Mouse (Mus musculus): ENCODE measurements around the gene Fbxl14.

Gene Fbxl14

DNA sequence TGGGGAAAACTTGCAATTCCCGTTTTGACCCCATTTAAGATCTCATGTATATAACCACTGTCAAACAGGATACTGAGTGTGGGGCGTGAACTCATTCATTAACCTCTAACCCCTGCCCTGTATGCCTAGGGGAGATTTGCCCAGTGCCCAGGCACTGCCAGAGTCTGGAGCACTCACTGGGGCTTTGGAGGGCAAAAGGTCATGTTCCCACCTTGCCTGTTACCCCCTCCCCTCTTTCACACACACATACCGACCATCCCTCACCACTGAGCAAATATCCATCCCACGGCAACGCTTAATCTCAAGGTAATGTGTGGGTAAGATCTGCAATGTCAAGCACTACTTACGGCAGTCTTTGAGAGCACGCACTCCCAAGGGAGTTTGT, 13.2 kb downstream of the Fbxl14 start:
- DNase-seq (ENCODE audit: low read depth) = no peak

DNA sequence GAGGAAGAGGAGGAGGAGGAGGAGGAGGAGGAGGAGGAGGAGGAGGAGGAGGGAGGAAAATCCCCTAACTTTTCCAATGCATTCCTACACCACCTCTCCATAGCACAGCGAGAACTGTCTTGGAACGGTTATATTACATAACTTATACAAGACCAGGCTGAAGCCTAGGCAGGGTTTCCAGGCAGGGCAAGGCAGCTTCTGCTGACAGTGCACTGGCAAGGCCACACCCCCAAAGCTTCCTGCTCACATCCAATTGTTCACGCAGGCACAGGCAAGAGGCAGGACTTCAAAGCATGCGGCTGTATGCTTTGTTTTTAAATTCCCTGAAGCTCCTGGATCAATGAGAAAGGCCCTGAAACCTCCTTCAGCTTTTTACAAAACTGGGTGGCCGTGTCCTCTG, 19.8 kb downstream of the Fbxl14 start:
- DNase-seq (ENCODE audit: low read depth) = no peak

DNA sequence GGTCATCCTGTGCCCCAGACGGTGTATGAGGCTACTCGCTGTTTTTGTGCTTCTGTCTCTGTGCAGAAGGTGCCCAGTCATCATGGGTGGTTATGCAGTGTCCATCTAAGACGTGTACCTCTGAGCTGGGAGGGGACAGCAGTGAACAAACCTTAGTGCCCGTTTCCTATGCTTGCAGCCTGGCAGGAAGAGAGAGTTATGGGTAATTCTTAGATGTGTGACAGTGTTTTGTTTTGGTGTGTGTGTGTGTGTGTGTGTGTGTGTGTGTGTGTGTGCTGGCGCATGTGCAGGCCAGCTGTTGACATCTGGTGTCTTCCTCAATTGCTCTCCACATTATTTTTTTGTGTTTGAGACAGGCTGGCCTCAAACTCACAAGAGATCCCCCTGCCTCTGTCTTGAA, 20.6 kb downstream of the Fbxl14 start:
- DNase-seq (ENCODE audit: low read depth) = no peak

DNA sequence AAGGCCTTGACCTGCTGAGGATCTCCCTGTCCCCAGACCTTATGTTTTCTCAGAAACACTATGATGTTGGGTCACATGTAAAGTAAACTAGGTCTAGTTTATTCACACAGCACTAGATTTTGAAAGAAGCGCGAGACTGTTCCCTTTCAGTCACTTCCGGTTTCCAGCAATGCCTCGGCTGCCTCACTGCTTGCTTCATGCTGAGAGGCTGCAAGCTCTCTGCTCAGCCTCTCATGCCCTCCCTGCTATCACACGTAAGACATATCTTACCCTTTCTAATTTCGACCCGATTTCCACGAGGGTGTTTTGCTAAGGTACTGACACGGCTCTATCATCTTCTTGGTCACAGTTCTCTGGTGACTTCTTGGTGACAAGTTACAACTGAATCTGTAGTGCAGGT, 22.6 kb downstream of the Fbxl14 start:
- no peak for DNase-seq (ENCODE audit: low read depth)

DNA sequence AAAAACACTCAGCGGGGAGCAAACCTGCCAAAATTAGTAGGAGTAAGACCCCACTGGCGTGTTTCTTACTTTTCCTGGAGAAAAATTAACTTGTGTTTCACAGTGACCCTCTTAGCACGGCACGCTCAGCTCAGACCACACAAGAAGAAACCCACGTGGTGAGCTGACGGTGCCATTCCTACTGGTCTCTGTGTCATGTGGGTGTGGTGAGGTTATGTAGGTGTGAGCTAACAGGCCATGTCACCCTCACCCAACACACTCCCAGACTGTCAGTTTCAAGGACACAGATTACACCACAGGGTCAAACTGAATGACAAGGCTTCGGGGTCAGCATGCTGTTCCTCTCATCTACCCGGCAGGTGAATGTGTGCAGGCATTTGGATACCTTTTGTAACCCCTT, 25.3 kb downstream of the Fbxl14 start:
- DNase-seq (ENCODE audit: low read depth) = no peak

DNA sequence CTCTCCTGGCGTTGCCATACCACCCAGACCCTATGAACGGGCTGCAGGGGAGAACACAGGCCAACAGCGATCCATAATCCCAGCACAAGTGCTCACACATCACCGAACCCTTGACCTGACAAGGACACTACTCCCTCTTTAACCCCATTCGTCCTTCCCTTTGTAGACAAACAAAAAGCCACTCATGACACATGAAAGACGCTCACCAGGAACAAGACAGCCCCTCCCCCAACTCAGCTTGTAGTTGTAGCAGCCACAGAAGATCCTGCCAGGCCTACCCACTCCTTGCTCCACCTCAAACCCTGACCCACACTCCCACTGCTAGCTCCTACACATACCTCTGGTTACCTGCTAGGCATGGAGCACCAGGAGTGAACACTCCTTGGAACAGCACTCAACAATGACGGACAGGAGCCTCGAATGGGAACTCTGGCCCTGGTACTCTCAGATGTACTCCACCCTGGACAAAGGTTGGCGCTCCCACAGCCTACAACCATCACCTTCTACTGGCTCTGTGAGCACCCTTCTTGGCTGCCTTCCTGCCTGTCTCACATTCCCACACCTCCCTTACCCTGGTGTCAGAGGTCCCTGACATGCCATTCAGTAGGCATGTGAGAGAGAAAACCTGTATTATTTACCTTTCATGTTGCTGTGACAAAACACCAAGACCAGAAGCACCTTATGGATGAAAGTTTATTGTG, 26.2 kb downstream of the Fbxl14 start:
- DNase-seq (ENCODE audit: low read depth) = no peak

DNA sequence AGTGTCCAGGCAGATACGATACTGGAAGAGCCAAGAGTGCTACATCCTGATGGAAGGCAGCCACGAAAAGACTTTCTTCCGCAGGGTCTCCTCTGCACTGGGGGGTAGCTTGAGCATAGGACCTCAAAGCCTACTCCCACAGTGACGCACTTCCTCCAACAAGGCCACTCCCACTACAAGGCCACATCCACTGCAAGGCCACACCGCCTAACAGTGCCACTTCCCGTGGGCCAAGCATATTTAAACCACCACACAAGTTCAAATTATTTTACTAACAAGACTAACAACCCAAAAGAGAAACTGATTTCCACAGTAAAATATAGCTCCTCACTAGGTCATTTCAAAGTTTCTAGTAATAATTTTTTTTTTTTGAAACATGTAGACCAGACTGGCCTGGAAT, 28.8 kb downstream of the Fbxl14 start:
- no peak for DNase-seq (ENCODE audit: low read depth)

DNA sequence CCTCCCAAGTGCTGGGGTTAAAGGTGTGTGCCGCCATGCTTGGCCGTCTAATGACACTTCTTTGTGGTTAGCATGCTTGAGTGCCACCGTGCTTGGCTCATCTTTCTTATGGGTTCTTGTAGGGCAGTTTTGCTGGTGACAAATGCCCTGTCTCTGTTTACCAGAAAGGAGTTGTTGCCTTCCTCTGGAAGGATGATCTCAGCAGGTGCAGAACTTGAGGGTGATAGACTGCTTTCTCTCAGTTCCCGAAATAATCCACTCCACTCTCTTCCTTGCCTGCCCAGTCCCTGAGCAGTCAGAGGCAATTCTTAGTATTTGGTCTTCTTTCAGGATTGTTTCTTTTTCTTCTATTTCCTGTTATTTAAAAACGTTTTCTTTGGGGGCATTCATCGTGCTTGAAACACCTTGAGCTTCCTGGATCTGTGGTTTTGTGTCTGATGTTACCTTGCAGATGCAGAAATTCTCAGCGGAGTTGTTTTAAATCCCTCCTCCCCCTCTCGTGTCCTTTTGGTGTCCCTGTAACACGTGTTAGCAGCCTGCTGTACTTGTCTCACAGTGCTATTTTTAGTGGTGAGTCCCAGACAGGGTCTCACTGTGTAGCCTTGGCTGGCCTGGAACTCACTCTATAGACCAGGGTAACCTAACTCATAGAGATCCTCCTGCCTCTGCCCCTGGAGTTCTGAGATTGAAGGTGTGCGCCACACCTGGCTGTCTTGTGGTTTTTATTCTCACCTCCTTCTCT, 29.3 kb downstream of the Fbxl14 start:
- DNase-seq (ENCODE audit: low read depth) = no peak

DNA sequence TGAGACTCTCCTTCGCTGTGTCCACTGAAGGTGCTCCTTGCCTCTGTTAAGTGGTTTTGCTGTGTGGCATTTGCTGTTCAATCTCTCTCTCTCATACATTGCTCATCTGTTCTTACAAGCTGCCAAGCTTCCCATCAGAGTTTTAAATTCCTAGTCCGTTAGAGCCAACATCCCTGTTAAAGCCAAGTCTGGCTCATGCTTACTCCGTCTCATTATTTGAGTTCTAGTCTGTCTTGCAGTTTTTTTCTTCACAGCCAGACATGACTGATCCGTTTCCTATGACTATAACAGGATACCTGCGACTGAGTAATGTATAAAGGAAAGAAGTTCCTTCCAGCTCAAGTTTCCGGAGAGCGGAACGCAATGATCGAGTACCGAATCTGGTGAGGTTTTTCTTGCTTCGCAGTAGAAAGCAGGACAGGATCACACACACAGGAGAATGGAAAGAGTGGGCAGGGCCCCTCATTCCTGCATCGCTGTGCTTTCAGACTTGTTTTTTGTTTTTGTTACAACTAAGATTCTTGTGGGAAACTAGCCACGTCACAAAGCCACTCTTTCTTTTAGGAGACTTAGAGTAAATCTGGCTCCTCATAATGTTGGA, 30.1 kb downstream of the Fbxl14 start:
- DNase-seq (ENCODE audit: low read depth) = no peak

DNA sequence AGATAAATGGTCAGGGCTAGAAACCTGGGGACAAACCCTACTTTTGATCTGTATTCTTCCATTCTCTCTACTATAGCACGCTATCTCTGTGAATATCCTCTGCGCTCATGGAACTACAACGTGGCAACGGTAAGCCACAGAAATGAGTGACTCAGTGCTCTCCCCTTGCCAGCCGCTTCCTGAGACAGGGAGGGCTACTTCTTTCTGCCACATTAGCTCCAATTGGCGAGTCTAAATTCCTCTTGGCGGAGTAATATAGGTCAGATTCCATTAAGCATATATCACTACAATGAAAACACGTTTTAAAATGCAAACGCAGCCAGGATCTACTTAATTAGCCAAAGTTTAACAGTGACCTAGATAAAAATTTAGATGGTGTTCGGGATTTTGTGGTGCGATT, 33.2 kb downstream of the Fbxl14 start:
- no peak for DNase-seq (ENCODE audit: low read depth)

DNA sequence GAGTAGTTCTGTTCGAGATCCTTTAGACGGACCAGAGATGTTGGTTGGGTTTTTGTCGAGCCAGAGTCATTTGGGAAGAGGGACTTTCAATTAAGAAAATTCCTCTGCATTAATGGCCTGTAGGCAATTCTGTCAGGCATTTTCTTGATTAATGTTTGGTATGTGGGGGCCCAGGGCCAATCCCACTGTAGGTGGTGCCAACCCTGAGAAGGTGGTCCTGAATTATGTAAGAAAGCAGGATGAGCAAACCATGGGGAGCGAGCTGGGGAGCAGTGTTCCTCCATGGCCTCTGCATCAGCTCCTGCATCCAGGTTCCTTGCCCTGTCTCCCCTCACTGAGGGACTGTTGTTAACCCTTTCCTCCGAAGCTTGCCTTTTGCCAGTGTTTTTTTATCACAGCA, 34.0 kb downstream of the Fbxl14 start:
- DNase-seq (ENCODE audit: low read depth) = no peak

DNA sequence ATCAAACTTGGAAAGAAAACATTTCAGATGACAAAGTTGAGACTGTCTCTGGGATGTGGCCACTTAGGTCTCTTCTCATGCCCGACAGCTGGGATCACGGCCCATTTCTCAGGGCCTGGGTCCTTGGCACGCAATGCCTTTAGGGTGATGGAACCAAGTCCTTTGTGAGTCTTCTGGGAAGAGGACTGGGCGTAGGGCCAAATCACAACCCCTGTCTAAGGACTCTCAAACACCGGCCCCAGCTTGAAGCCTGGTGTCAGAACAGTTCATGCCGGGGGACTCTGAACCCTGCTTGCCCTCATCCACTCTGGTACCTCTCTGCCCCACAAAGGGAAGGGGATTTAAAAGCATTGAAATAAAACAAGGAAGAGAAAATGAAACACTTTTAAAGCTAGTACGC, 34.6 kb downstream of the Fbxl14 start:
- DNase-seq (ENCODE audit: low read depth) = no peak

DNA sequence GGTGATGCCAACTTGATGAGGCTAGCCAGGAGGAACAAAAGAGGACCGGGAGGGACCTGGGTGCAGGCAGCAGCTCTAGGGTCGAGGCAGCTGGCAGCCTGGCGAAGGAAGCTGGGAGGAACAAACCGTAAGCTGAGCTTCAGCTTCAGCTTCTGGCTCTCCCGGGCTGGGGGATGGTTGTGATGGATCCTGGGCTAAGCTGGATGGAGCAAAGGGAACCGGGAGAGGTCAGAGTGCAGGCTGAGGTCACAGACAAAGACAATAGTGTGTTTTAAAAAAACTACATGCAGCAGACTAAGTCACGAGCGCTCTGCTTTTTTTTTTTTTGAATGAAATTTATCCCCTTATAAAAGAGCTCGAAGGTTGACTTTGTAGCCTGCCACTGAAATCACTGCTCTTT, 41.3 kb downstream of the Fbxl14 start:
- no peak for DNase-seq (ENCODE audit: low read depth)

DNA sequence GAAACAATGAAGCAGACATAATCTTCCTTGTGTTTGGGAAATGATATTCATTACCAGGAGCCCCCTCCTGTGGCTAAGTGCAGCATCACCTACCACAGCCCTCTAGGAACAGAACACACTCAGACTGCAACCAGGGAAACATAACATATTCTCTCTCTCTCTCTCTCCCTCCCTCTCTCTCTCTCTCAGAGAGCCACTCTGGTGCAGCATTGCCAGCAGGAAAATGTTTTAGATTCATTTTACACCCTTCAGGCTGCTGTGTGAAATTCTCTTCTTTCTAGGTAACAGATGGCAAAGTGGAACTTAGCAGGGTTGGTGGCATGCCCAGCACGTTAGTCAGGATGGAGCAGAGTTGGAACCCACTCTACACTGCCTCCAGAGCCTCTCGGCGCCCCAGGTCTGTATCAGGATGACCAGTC, 42.0 kb downstream of the Fbxl14 start:
- no peak for DNase-seq (ENCODE audit: low read depth)

DNA sequence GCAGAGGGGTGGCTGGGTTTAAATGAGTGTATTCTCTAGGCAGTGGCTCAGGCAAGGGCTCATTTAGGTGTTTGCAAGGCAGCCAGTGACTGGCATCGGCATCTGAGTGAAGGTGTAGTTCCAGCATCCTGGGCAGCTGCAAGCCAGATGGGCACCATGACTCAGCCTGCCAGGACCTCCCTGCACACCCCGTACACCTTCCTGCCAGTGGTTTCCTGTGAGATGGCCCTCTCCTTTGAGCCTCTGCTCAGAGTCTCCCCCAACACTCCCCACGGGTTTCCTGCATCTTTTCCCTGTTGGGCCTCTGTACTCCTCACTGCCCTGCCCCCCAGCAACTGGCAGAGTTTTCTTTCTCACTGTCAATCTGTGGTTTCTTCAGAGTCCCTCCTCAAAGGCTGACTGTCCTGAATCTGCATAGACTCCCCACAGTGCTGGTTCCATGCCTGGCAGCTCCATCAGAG, 42.5 kb downstream of the Fbxl14 start:
- DNase-seq (ENCODE audit: low read depth) = no peak

DNA sequence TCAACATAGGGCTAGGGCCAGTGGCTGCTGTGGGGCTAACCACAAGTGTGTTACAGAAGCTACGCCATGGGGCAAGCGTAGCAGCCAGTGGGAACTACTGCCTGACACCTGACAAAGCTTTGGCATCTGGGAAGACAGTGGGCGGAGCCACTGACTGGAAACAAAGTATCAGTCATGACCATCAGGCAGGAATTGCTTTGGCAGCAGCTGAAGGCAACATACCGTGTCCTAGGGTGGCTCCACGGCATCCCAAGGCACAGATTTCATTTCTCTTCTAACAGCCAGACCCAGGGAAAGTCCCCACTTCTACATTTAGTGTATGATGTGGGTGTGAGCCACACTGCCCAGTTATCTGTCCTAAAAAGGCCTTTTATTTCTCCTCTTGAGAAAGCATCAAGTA, 47.0 kb downstream of the Fbxl14 start:
- DNase-seq (ENCODE audit: low read depth) = no peak

DNA sequence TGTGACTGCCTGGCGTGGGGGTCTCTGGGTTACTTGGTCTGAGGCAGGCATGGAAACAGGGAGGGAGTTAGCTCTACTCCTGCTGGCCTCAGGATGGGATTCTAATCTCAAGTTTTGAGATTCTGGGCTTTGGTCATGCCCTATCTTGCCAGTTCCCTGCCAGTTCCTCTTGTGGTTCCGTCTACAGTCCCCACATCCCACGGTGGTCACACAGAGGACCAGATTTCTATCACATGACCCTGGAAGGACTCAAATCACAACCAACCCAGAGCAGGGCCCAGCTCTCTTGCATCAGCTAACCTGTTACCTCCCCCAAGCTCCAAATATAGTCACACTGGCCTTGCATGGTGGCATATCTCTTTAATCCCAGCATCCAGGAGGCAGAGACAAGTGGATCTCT, 50.2 kb downstream of the Fbxl14 start:
- no peak for DNase-seq (ENCODE audit: low read depth)

Data from c-Kit-positive CD71-positive TER-119-negative erythroid progenitor cells, embryonic 14.5 days (primary cell).